Mouse (Mus musculus) lung, adult 2 months (tissue): ENCODE results near the gene Ptar1. TPM values are rescaled to one million over a fixed set of nuclear protein-coding genes. Genes with fewer than 3 reads are reported as not detected.

Experiments
- DNase-seq: peaks from one replicate; pipeline ENCODE4 v3.0.0; 2022
- H3K4me1 ChIP-seq: fragments of 200-500 bp; 2 replicates; pipeline ENCODE4 v1.6.1; 2011; ENCODE audit warnings: low read length; ENCODE audit not compliant: control insufficient read depth, insufficient read depth
- H3K4me3 ChIP-seq: fragments of 200-500 bp; replicated peaks from 2 replicates; pipeline ENCODE3; 2011; ENCODE audit warnings: low read depth, mild to moderate bottlenecking, control low read depth, low read length; ENCODE audit errors: extremely low read depth
- CTCF ChIP-seq: fragments of 200-500 bp; IDR thresholded peaks from 2 replicates; pipeline ENCODE4 v1.5.1; 2011; ENCODE audit warnings: mild to moderate bottlenecking, low read length, control low read depth; ENCODE audit not compliant: insufficient read depth
- POLR2A ChIP-seq: fragments of 200-500 bp; IDR thresholded peaks from 2 replicates; pipeline ENCODE4 v1.6.1; 2011; ENCODE audit warnings: low read depth, mild to moderate bottlenecking, control low read depth, low read length, borderline replicate concordance; ENCODE audit errors: extremely low read depth
- WGBS: fragments of 180-500 bp; shearing (Covaris S2); methylation state at CpG from one replicate; pipeline ENCODE4 v1.1.7; 2018; 5-methylcytosine and 5-hydroxymethylcytosine counted together
- polyA plus RNA-seq: library from polyadenylated mRNA; depleted of rRNA; stranded (reverse); fragments of >200 nt; gene quantifications from 2 replicates; pipeline ENCODE4 v1.2.3, GENCODE M21; 2012; rRNA removed

Gene Ptar1
- polyA plus RNA-seq, 1 experiment, result 6.7 TPM

DNA sequence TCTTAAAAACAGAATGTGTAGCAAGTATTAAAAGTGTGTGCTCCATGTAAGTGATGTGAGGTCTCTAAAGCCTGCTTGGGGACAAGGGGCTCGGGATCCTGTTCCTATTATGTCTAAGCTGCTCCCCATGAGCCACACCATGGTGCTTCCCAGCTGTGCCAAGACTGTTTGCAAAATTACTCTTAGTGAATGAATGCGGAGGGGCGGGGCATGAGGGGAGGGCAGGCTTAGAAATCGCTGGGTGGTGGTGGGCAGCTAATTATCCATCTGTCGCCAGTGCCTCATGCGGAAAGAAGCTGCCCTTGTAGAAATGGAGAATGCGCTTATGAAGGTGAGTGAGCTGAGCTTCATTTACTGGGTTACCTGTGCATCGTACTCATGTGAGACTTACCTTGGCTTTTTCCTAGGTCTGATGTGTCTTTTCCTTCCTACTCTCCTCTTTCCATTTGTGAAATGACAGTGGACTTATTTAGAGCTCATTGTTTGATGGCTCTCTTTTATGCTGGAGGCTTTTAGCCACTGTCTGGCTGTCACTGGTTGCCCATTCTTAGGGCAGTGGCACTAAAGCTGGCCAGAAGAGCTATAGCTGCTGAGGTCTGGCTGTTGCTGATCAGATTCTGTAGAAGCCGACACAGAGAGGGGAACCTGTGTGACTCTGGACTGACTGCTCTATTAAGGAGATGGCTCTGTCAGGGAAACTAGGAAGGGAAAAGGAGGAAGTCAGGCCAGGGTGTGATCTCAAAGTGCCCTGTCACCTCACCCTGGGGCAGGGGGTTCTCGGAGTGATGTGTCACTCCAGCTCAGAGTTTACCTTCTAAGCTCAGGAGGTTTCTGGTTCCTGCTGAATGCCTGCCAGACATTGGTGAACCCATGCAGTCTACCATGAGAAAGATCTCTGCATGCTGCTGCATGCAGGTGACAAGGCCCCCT lies 83.5 kb downstream of the Ptar1 start:
- TF ChIP-seq CTCF (no peak), POLR2A (no peak)
- Histone ChIP-seq H3K4me3 (no peak overlapping the region), H3K4me1 (no peaks in the 10 kb centered on the region)
- WGBS, result 72% methylated on average over 10 of the region's 10 CpGs
- no peak for DNase-seq

- 72% methylated on average over 7 of the region's 7 CpGs for WGBS
- TF ChIP-seq CTCF (peak; percentile 23; the same call in 1 of the 2 replicates), POLR2A (no peak)
- no peak for DNase-seq
- no peak overlapping the region for H3K4me3 ChIP-seq
- no peaks in the 10 kb centered on the region for H3K4me1 ChIP-seq
Measured at GRCm38 (mm10) chr19:23771971-23772370, 84.7 kb downstream of the Ptar1 start.

GRCm38 (mm10) chr19:23775356-23775755 lies 88.1 kb downstream of the Ptar1 start:
- TF ChIP-seq CTCF (no peak), POLR2A (no peak)
- no peak for DNase-seq
- Histone ChIP-seq H3K4me3 (no peak overlapping the region), H3K4me1 (no peaks in the 10 kb centered on the region)
- WGBS, result 85% methylated on average over 6 of the region's 6 CpGs

DNA sequence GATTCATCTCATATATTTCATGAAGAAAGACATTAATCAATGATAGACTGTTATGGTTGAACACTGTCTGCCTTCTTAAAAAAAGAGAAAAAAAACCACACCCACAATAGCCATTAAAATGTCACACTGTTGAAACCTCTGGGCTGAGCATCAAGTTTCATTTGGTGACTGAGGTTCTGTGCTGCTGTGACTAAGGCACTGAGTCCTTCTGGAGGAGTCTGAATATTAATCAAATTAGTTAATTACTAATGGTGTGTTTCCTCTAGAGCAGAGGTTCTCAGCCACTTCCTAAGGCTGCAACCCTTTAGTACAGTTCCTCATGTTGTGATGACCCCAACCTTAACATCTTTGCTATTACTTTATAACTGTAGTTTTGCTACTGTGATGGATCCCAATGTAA lies 91.9 kb downstream of the Ptar1 start:
- Histone ChIP-seq H3K4me3 (no peak overlapping the region), H3K4me1 (no peaks in the 10 kb centered on the region)
- DNase-seq, result no peak
- TF ChIP-seq POLR2A (no peak), CTCF (no peak)

- no peak overlapping the region for H3K4me3 ChIP-seq
- WGBS, result 86% methylated on average over 4 of the region's 4 CpGs
- no peaks in the 10 kb centered on the region for H3K4me1 ChIP-seq
- no peak for DNase-seq
- TF ChIP-seq POLR2A, result no peak
- no peak for TF ChIP-seq CTCF
Measured at GRCm38 (mm10) chr19:23780105-23780504, 92.9 kb downstream of the Ptar1 start.

Other genes starting within 250 kb of the Ptar1 start
- gene Mamdc2, start 239.0 kb upstream of the Ptar1 start, polyA plus RNA-seq, result 68.2 and 75.8 TPM in 2 replicates
- gene 1700028P14Rik, start 34.6 kb upstream of the Ptar1 start, polyA plus RNA-seq, result 1.1 and 2.1 TPM in 2 replicates
- gene Apba1, start 71.5 kb downstream of the Ptar1 start, polyA plus RNA-seq, result 4.2 and 4.3 TPM in 2 replicates